Mouse (Mus musculus) embryonic facial prominence, embryonic 12.5 days (tissue): ENCODE results near the gene Olfr535. TPM values are rescaled to one million over a fixed set of nuclear protein-coding genes. Genes with fewer than 3 reads are reported as not detected.
"Not testable (repeated sequence)": the region's sequence is repeated elsewhere in the genome, so short reads cannot be mapped to it uniquely, and the experiment has no call there.

ENCODE experiments used
- ATAC-seq: fragments of 200-750 bp; cut with Nextera tagmentation; 2 replicates; pipeline ENCODE4 v1.8.0; 2017; ENCODE audit not compliant: insufficient number of reproducible peaks, insufficient read depth, low FRiP score, low TSS enrichment
- H3K27ac ChIP-seq: fragments of 300-500 bp; sonication (generic); 2 replicates; pipeline ENCODE4 v1.5.1; 2016; ENCODE audit warnings: mild to moderate bottlenecking
- H3K27me3 ChIP-seq: fragments of 300-500 bp; sonication (generic); 2 replicates; pipeline ENCODE4 v1.6.1; 2016; ENCODE audit warnings: mild to moderate bottlenecking, moderate library complexity
- H3K36me3 ChIP-seq: fragments of 300-500 bp; sonication (generic); 2 replicates; pipeline ENCODE4 v1.6.1; 2016; ENCODE audit warnings: mild to moderate bottlenecking
- H3K4me1 ChIP-seq: fragments of 300-500 bp; sonication (generic); 2 replicates; pipeline ENCODE4 v1.6.1; 2016
- H3K4me2 ChIP-seq: fragments of 300-500 bp; sonication (generic); replicated peaks from 2 replicates; pipeline ENCODE4 v1.6.1; 2016; ENCODE audit warnings: mild to moderate bottlenecking, moderate library complexity
- H3K4me3 ChIP-seq: fragments of 300-500 bp; sonication (generic); 2 replicates; pipeline ENCODE4 v1.5.1; 2016; ENCODE audit warnings: mild to moderate bottlenecking
- H3K9ac ChIP-seq: fragments of 300-500 bp; sonication (generic); 2 replicates; pipeline ENCODE4 v1.6.1; 2016; ENCODE audit warnings: mild to moderate bottlenecking, moderate library complexity
- H3K9me3 ChIP-seq: fragments of 300-500 bp; sonication (generic); 2 replicates; pipeline ENCODE4 v1.6.1; 2016; ENCODE audit warnings: mild to moderate bottlenecking, moderate library complexity
- WGBS: fragments of 180-500 bp; shearing (Covaris S2); methylation state at CpG from one replicate; pipeline ENCODE4 v1.1.7; 2016; 5-methylcytosine and 5-hydroxymethylcytosine counted together
- polyA plus RNA-seq: library from polyadenylated mRNA; unstranded; fragments of >200 nt; fragmentation: Nextera tagmentation; extraction: Ambion mirVana; gene quantifications from 2 replicates; pipeline ENCODE4 v1.2.1, GENCODE M21; 2016

Gene Olfr535
- polyA plus RNA-seq: not detected in 2 replicates

DNA sequence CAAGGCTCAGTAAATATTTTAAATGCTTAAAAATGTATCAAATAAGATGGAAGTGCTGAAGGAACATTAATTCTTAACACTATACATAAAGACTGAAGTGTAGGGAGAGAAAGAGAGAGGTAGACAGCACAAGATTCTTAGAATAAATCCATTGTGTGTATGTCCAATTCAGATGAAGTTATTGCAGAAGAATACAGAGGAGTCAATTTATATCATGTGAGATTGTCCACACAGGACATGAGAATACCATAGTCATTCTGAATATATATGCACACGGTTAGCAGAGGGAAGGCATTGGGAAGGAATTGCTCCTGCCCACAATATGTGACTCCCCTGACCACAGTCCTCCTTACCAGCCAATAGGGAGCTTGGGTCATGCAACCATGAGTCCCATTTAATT, at the start of gene Olfr535:
Gene Olfr535, plus strand, starts transcription at position 301 of the 400 bp plus-strand sequence.
- 88% methylated on average over 1 of the region's 1 CpGs for WGBS
- ATAC-seq: no peak

GRCm38 (mm10) chr7:140443141-140443540, 40.9 kb upstream of the Olfr535 start:
- 65% methylated on average over 1 of the region's 1 CpGs for WGBS
- H3K36me3 ChIP-seq: no peaks in the 10 kb centered on the region
- no peak overlapping the region for H3K27ac ChIP-seq
- no peak overlapping the region for H3K4me2 ChIP-seq
- no peak for ATAC-seq
- H3K27me3 ChIP-seq: no peaks in the 10 kb centered on the region
- H3K4me3 ChIP-seq: no peak overlapping the region
- no peak overlapping the region for H3K9ac ChIP-seq
- no peaks in the 10 kb centered on the region for H3K4me1 ChIP-seq
- H3K9me3 ChIP-seq: no peaks in the 10 kb centered on the region

More for the DNA sequence above, at the start of gene Olfr535:
- no peak within 1 kb of the TSS for H3K4me3 ChIP-seq
- H3K36me3 ChIP-seq: no peaks in the 10 kb centered on the region
- no peaks in the 10 kb centered on the region for H3K9me3 ChIP-seq
- H3K9ac ChIP-seq: no peak within 1 kb of the TSS
- no peak within 1 kb of the TSS for H3K27ac ChIP-seq
- no peaks in the 10 kb centered on the region for H3K27me3 ChIP-seq
- no peak within 1 kb of the TSS for H3K4me2 ChIP-seq
- no peaks in the 10 kb centered on the region for H3K4me1 ChIP-seq

DNA sequence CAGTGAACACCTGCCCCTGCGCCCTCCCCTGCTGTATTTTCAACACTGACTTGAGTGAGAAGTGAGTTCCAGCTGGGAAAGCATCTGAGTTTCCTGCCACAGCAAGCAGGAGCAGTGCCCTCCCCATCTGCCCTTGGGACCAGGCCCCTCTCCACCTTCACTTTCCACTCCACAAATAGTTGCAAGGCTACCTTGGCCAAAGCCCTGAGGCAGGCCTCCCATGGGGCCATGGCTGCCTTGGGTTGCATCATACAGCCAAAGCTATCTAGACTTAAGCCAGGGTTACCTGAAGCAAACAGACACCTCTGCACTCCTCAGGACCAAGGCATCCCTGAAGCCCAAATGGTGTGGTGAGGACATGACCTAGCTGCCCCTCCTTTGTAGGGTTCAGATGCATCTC, 20.9 kb upstream of the Olfr535 start, which contains the start of gene Olfr533:
Gene Olfr533, plus strand, starts transcription at position 301 of the 400 bp plus-strand sequence.
- H3K4me3 ChIP-seq, H3K9ac ChIP-seq, ATAC-seq, H3K9me3 ChIP-seq, H3K27me3 ChIP-seq, H3K36me3 ChIP-seq, H3K4me2 ChIP-seq, H3K27ac ChIP-seq, H3K4me1 ChIP-seq: not testable (repeated sequence)
- WGBS: 20% methylated on average over 1 of the region's 1 CpGs

DNA sequence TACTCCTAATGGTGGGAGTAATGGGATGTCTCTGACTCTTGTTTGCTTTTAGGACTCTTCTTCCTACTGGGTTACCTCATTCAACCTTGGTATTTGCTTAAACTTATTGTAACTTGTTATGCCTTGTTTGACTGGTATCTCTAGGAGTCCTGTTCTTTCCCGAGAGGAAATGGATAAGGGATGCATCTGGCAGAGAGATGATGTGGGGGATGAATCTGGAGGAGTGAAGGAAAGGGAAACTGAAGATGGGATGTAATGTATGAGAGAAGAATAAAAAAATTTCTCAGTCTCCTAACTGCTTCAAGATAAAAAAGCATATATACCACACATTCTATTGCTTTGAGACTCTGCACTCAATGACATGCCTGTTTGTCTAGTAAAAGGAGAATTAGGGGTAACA, 6.1 kb upstream of the Olfr535 start:
- 74% methylated on average over 1 of the region's 1 CpGs for WGBS
- Histone ChIP-seq H3K27ac (no peak overlapping the region), H3K9ac (no peak overlapping the region), H3K9me3 (no peaks in the 10 kb centered on the region), H3K36me3 (no peaks in the 10 kb centered on the region), H3K4me1 (no peaks in the 10 kb centered on the region), H3K4me2 (no peak overlapping the region), H3K27me3 (no peaks in the 10 kb centered on the region), H3K4me3 (no peak overlapping the region)
- ATAC-seq: no peak

DNA sequence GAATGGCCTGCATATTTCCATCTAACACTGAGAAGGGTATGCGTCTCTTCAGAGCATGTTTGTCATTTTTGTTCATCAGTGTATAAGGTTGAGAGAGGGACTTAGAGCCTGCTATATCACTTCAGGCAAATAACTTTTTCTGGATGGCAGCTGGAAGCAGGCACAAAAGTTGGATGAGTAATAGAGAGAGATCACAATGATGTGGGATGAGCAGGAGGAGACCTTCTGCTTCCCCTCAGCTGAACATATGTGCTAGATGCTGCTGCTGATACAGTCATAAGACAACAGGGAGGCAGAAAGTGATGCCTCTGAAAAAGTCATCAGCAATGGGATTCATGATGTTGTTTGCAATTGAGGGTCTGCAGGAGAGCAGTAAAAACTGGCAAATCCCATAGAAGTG, 5.3 kb upstream of the Olfr535 start:
- no peak for ATAC-seq
- WGBS: 88% methylated on average over 1 of the region's 1 CpGs
- Histone ChIP-seq H3K27me3 (no peaks in the 10 kb centered on the region), H3K4me2 (no peak overlapping the region), H3K36me3 (no peaks in the 10 kb centered on the region), H3K4me3 (no peak overlapping the region), H3K4me1 (no peaks in the 10 kb centered on the region), H3K27ac (no peak overlapping the region), H3K9me3 (no peaks in the 10 kb centered on the region), H3K9ac (no peak overlapping the region)

GRCm38 (mm10) chr7:140488981-140489380, 5.0 kb downstream of the Olfr535 start:
- no peaks in the 10 kb centered on the region for H3K9me3 ChIP-seq
- H3K4me2 ChIP-seq: no peak overlapping the region
- H3K4me1 ChIP-seq: no peaks in the 10 kb centered on the region
- H3K9ac ChIP-seq: no peak overlapping the region
- no peaks in the 10 kb centered on the region for H3K27me3 ChIP-seq
- WGBS: 72% methylated on average over 1 of the region's 1 CpGs
- no peak overlapping the region for H3K27ac ChIP-seq
- no peak overlapping the region for H3K4me3 ChIP-seq
- no peak for ATAC-seq
- H3K36me3 ChIP-seq: no peaks in the 10 kb centered on the region

- Histone ChIP-seq H3K36me3 (no peaks in the 10 kb centered on the region), H3K4me3 (no peak overlapping the region), H3K4me1 (no peaks in the 10 kb centered on the region), H3K9ac (no peak overlapping the region), H3K4me2 (no peak overlapping the region), H3K27me3 (no peaks in the 10 kb centered on the region), H3K9me3 (no peaks in the 10 kb centered on the region), H3K27ac (no peak overlapping the region)
- 39% methylated on average over 2 of the region's 2 CpGs for WGBS
- no peak for ATAC-seq
Measured at GRCm38 (mm10) chr7:140494231-140494630, 10.2 kb downstream of the Olfr535 start.

- Histone ChIP-seq H3K4me3 (no peak overlapping the region), H3K36me3 (no peaks in the 10 kb centered on the region), H3K27me3 (no peaks in the 10 kb centered on the region), H3K9ac (no peak overlapping the region), H3K4me1 (no peaks in the 10 kb centered on the region), H3K4me2 (no peak overlapping the region), H3K27ac (no peak overlapping the region), H3K9me3 (no peaks in the 10 kb centered on the region)
- ATAC-seq: no peak
Measured at GRCm38 (mm10) chr7:140494702-140495101, 10.7 kb downstream of the Olfr535 start.

GRCm38 (mm10) chr7:140507346-140508021, 23.5 kb downstream of the Olfr535 start, which contains the start of gene Olfr536:
Gene Olfr536, minus strand, starts transcription at chr7:140507396.
- not testable (repeated sequence) for H3K9ac ChIP-seq, H3K4me2 ChIP-seq, H3K9me3 ChIP-seq, H3K27me3 ChIP-seq, H3K27ac ChIP-seq, H3K4me3 ChIP-seq, H3K36me3 ChIP-seq, H3K4me1 ChIP-seq, ATAC-seq
- WGBS: 78% methylated on average over 1 of the region's 2 CpGs

GRCm38 (mm10) chr7:140539746-140540145, 55.7 kb downstream of the Olfr535 start:
- Histone ChIP-seq H3K27me3 (no peaks in the 10 kb centered on the region), H3K4me3 (no peak overlapping the region), H3K36me3 (no peaks in the 10 kb centered on the region), H3K9ac (no peak overlapping the region), H3K4me2 (no peak overlapping the region), H3K27ac (no peak overlapping the region), H3K4me1 (no peaks in the 10 kb centered on the region), H3K9me3 (no peaks in the 10 kb centered on the region)
- 73% methylated on average over 2 of the region's 2 CpGs for WGBS
- ATAC-seq: no peak
